Mouse (Mus musculus) heart, embryonic 10.5 days (tissue): ENCODE measurements around the gene Zc2hc1b. TPM values are rescaled to one million over a fixed set of nuclear protein-coding genes. Genes with fewer than 3 reads are reported as not detected.
"Not testable (repeated sequence)": the region's sequence is repeated elsewhere in the genome, so short reads cannot be mapped to it uniquely, and the experiment has no call there.

Experiments
- DNase-seq: peaks from one replicate; pipeline ENCODE4 v3.0.0-alpha.2; 2017; ENCODE audit warnings: low spot score
- H3K27ac ChIP-seq: fragments of 300-500 bp; sonication (generic); 2 replicates; pipeline ENCODE4 v1.5.1; 2016; ENCODE audit warnings: mild to moderate bottlenecking
- H3K27me3 ChIP-seq: fragments of 300-500 bp; sonication (generic); 2 replicates; pipeline ENCODE4 v1.6.1; 2016; ENCODE audit warnings: mild to moderate bottlenecking; ENCODE audit not compliant: poor library complexity, insufficient read depth, severe bottlenecking
- H3K36me3 ChIP-seq: fragments of 300-500 bp; sonication (generic); 2 replicates; pipeline ENCODE4 v1.6.1; 2016; ENCODE audit warnings: mild to moderate bottlenecking, moderate library complexity
- H3K4me1 ChIP-seq: fragments of 300-500 bp; sonication (generic); 2 replicates; pipeline ENCODE4 v1.6.1; 2016; ENCODE audit warnings: mild to moderate bottlenecking
- H3K4me3 ChIP-seq: fragments of 300-500 bp; sonication (generic); 2 replicates; pipeline ENCODE4 v1.5.1; 2016; ENCODE audit warnings: mild to moderate bottlenecking, moderate library complexity
- H3K9me3 ChIP-seq: fragments of 300-500 bp; sonication (generic); 2 replicates; pipeline ENCODE4 v1.6.1; 2016; ENCODE audit warnings: mild to moderate bottlenecking, moderate library complexity
- WGBS: fragments of 180-500 bp; shearing (Covaris S2); methylation state at CpG from one replicate; pipeline ENCODE4 v1.1.7; 2016; 5-methylcytosine and 5-hydroxymethylcytosine counted together
- polyA plus RNA-seq: library from polyadenylated mRNA; unstranded; fragments of >200 nt; fragmentation: Nextera tagmentation; extraction: Ambion mirVana; gene quantifications from 2 replicates; pipeline ENCODE4 v1.2.1, GENCODE M21; 2016

Gene Zc2hc1b
- polyA plus RNA-seq, 1 experiment from 2014 or later: not detected

DNA sequence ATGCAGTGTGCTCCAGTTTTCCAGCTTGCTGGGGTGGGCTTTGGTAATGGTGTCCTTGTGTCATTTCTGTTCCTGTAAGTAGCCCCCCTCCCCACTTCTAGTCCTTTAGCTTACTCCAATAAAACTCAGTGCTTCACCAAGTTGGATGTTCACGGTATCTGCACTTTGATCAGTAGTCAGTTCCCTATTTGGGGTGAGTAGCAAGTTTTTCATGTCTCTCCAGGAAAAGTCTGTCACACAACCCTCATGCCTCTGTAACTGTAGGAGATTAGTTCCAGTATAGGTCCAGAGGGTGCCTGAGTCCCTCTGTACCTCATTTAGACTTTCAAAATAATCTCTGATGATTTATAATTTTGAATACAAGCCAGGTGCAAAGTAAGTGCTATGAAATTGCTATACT lies 21.4 kb upstream of the Zc2hc1b start:
- Histone ChIP-seq H3K4me3 (no peak overlapping the region), H3K9me3 (no peaks in the 10 kb centered on the region), H3K27me3 (no peaks in the 10 kb centered on the region), H3K36me3 (no peaks in the 10 kb centered on the region), H3K4me1 (no peaks in the 10 kb centered on the region), H3K27ac (no peak overlapping the region)
- WGBS: 85% methylated on average over 1 of the region's 1 CpGs
- no peak for DNase-seq

DNA sequence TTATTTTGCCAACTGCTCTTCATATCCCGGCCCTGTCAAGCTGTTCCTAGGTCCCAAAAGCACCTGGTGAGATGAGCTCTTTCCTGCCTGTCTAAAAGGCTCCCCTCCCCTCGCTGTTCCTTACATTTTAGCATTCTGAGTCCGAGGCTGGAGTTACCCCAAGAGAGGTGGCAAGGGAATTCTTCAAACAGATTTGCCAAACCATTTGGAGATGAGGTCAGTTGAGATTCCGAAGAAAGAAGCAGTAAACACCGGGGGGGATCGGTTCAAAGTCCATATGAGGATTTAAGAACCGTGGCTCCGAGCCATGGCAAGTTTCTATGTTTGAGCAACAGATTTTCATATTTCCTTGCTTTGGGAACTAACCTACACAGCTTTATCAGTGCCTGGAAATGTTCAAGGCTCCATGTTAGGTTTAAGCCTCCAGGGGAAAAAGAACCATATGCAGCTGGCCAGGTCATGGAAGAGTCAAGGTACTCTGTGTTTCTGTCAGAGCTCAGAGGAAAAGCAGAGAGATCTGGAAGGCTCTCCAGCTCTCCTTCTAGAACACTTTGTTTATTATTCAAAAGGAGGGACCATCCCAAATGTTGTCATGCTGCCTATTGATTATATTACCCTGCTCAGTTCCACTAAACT lies 19.2 kb upstream of the Zc2hc1b start:
- 83% methylated on average over 8 of the region's 8 CpGs for WGBS
- DNase-seq: no peak

DNA sequence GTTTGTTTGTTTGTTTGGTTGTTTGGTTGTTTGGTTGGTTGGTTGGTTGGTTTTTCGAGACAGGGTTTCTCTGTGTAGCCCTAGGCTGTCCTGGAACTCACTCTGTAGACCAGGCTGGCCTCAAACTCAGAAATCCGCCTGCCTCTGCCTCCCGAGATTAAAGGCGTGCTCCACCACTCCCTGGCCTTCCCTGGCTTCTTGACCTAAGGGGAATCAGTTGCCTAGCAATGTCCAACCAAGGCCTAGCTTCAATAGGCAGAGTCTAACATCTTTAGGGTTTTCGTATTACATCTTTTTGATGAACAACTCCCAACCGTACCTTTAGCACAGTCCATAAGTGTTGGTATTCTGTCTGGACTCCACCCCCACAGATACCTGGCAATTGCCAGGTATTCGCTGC lies 15.7 kb upstream of the Zc2hc1b start:
- not testable (repeated sequence) for H3K4me1 ChIP-seq, DNase-seq, H3K9me3 ChIP-seq, H3K27me3 ChIP-seq
- 85% methylated on average over 7 of the region's 7 CpGs for WGBS
- peak overlapping the region; percentile 92 for H3K4me3 ChIP-seq
- H3K27ac ChIP-seq: peak overlapping the region; percentile 94; the same call in 1 of the 2 replicates
- H3K36me3 ChIP-seq: peaks cover 31% of the 10 kb centered on the region

More for the DNA sequence above, 19.2 kb upstream of the Zc2hc1b start:
- H3K27me3 ChIP-seq: no peaks in the 10 kb centered on the region
- no peaks in the 10 kb centered on the region for H3K9me3 ChIP-seq
- no peak overlapping the region for H3K4me3 ChIP-seq
- no peak overlapping the region for H3K27ac ChIP-seq
- peaks cover 4% of the 10 kb centered on the region; the same call in 1 of the 2 replicates for H3K4me1 ChIP-seq
- no peaks in the 10 kb centered on the region for H3K36me3 ChIP-seq

DNA sequence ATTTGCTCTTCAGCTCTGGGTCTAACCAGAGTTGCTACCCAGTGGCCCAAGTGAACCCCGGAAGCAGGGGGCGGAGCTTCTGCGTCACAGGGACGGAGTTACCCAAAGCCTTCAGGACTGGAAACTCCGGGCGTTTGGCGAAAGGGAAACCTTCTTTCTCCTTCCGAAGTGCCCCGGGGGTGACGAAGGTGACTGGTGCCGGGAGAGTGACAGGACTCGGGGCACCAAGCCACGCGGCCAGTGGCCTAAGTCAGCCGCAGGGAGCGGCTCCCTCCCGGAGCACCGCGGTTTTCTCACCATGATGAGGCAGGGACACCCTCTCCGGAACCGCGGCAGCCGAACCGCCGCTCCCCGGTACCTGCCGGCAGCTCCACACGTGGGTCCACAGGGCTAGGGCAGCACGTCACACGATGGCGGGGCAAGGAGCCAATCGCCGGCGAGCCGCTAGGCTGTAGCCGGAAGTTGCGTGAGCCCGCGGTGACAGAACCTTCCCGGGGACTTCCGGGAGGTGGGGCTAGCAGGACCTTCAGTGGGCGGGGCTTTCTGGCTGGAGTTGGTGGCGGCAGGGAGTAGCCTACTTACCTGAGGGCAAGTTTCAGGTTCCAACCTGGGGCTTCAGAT lies 15.0 kb upstream of the Zc2hc1b start, which contains the start of gene Ltv1:
TSS of gene Ltv1 (minus strand) at position 438 of the 621 bp plus-strand sequence.
- peak; percentile 97 for DNase-seq
- under 1% methylated on average over 43 of the region's 43 CpGs for WGBS
- H3K4me1 ChIP-seq: peaks cover 6% of the 10 kb centered on the region; the same call in 1 of the 2 replicates
- H3K36me3 ChIP-seq: peaks cover 36% of the 10 kb centered on the region
- no peaks in the 10 kb centered on the region for H3K9me3 ChIP-seq
- H3K27ac ChIP-seq: peak within 1 kb of the TSS; percentile 94
- H3K4me3 ChIP-seq: peak within 1 kb of the TSS; percentile 92
- H3K27me3 ChIP-seq: no peaks in the 10 kb centered on the region

DNA sequence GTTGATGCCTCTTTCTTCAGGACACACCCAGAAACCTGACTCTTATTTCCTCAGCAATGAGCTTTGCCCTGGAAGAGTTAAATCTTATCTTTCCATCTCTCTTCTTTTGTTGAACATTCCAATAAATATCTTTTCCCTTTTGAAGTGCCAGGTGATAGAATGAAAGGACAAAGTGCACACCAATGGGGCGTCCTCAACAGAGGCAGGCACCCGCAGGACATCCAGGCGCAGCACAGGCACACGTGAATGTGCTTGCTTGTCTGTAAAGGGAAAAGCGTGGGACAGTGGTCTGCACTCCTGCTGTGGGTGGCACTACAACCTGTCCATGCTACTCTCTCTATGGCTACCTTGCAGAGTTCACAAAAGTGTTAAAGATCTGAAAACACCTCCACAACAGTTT lies 12.1 kb upstream of the Zc2hc1b start:
- no peak for DNase-seq
- 87% methylated on average over 5 of the region's 5 CpGs for WGBS
- Histone ChIP-seq H3K9me3 (no peaks in the 10 kb centered on the region), H3K4me1 (peaks cover 6% of the 10 kb centered on the region; the same call in 1 of the 2 replicates), H3K36me3 (peaks cover 65% of the 10 kb centered on the region), H3K27ac (no peak overlapping the region), H3K4me3 (no peak overlapping the region), H3K27me3 (no peaks in the 10 kb centered on the region)

- H3K4me3 ChIP-seq: no peak overlapping the region
- DNase-seq: no peak
- no peaks in the 10 kb centered on the region for H3K27me3 ChIP-seq
- no peak overlapping the region for H3K27ac ChIP-seq
- no peaks in the 10 kb centered on the region for H3K4me1 ChIP-seq
- no peaks in the 10 kb centered on the region for H3K9me3 ChIP-seq
- peaks cover 90% of the 10 kb centered on the region for H3K36me3 ChIP-seq
- 91% methylated on average over 3 of the region's 3 CpGs for WGBS
Measured at GRCm38 (mm10) chr10:13186754-13187153, 8.9 kb upstream of the Zc2hc1b start.

- WGBS: 74% methylated on average over 4 of the region's 4 CpGs
- Histone ChIP-seq H3K27me3 (no peaks in the 10 kb centered on the region), H3K4me1 (0 out of 2 replicates have a peak, but pooled peaks cover 2% of the 10 kb centered on the region), H3K9me3 (no peaks in the 10 kb centered on the region), H3K27ac (no peak overlapping the region), H3K4me3 (no peak overlapping the region), H3K36me3 (peaks cover 92% of the 10 kb centered on the region)
- no peak for DNase-seq
Measured at GRCm38 (mm10) chr10:13184170-13184766, 6.4 kb upstream of the Zc2hc1b start.

GRCm38 (mm10) chr10:13180211-13180610 lies 2.4 kb upstream of the Zc2hc1b start:
- DNase-seq: peak; percentile 81
- Histone ChIP-seq H3K4me1 (0 out of 2 replicates have a peak, but pooled peaks cover 2% of the 10 kb centered on the region), H3K36me3 (peaks cover 86% of the 10 kb centered on the region), H3K27me3 (no peaks in the 10 kb centered on the region), H3K4me3 (no peak overlapping the region), H3K9me3 (no peaks in the 10 kb centered on the region), H3K27ac (no peak overlapping the region)
- WGBS: 54% methylated on average over 7 of the region's 7 CpGs

DNA sequence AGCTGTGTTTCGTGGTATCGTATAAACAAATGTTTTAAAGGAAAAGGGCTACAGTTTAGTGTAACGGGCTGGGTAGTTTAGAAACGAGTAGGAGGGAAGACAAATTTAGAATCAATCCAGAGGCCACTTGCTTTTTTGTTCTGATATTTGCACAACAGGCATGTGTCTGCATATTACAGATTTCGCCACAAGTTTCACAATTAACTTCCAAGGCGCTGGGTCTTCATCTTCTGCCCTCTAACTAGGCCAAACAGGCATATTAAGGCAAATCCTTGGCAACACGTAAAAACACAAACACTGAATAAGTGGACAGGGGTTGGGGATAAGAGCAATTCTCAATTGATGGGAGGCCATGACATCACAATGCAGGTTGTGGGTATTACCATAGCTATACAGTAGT lies 2.0 kb downstream of the Zc2hc1b start:
- peaks cover 48% of the 10 kb centered on the region for H3K36me3 ChIP-seq
- no peak overlapping the region for H3K4me3 ChIP-seq
- no peaks in the 10 kb centered on the region for H3K9me3 ChIP-seq
- no peaks in the 10 kb centered on the region for H3K27me3 ChIP-seq
- 89% methylated on average over 7 of the region's 7 CpGs for WGBS
- H3K27ac ChIP-seq: no peak overlapping the region
- peaks cover 18% of the 10 kb centered on the region; the same call in 1 of the 2 replicates for H3K4me1 ChIP-seq
- DNase-seq: peak; percentile 10

DNA sequence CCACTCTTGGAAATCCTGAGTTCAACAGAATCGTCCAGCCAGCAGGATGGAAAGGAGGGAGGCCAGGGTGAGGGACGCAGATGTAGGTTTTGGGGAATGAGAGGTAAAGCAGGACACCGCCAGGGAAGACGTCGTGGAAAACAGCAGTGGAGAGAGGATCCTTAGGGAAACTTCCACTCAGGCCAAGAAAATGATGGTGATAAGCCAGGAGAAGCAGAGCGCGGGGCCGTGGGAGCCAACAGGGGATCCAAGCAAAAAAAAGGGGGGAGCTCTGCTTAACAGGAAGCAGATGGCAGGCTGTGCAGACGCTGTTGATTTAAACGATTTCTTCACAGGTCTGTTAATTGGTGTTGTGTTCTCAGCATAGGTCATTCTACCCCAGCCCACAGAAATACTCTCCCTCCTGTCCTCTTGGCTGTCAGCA lies 5.0 kb downstream of the Zc2hc1b start:
- Histone ChIP-seq H3K36me3 (peaks cover 18% of the 10 kb centered on the region), H3K4me1 (peaks cover 38% of the 10 kb centered on the region), H3K9me3 (no peaks in the 10 kb centered on the region), H3K27ac (peak overlapping the region; percentile 72; the same call in 1 of the 2 replicates), H3K4me3 (no peak overlapping the region), H3K27me3 (no peaks in the 10 kb centered on the region)
- peak; percentile 61 for DNase-seq
- 39% methylated on average over 10 of the region's 10 CpGs for WGBS

- Histone ChIP-seq H3K4me3 (no peak overlapping the region), H3K9me3 (no peaks in the 10 kb centered on the region), H3K27ac (no peak overlapping the region), H3K4me1 (peaks cover 38% of the 10 kb centered on the region), H3K27me3 (no peaks in the 10 kb centered on the region), H3K36me3 (peaks cover 4% of the 10 kb centered on the region)
- DNase-seq: peak; percentile 35
- WGBS: 43% methylated on average over 2 of the region's 2 CpGs
Measured at GRCm38 (mm10) chr10:13171461-13171860, 6.4 kb downstream of the Zc2hc1b start.

GRCm38 (mm10) chr10:13170739-13171448 lies 6.9 kb downstream of the Zc2hc1b start:
- peak; percentile 54 for DNase-seq
- Histone ChIP-seq H3K4me1 (peaks cover 38% of the 10 kb centered on the region), H3K36me3 (no peaks in the 10 kb centered on the region), H3K9me3 (no peaks in the 10 kb centered on the region), H3K4me3 (no peak overlapping the region), H3K27ac (peak overlapping the region; percentile 71; the same call in 1 of the 2 replicates), H3K27me3 (no peaks in the 10 kb centered on the region)
- WGBS: 43% methylated on average over 12 of the region's 12 CpGs
